Mouse (Mus musculus) stomach, embryonic 16.5 days (tissue): Measurements from ENCODE around the gene Tradd. TPM values are rescaled to one million over a fixed set of nuclear protein-coding genes. Genes with fewer than 3 reads are reported as not detected.
A peak's percentile ranks its signal among the peaks of the same experiment; 100 is the strongest.
"Not testable (repeated sequence)": the region's sequence is repeated elsewhere in the genome, so short reads cannot be mapped to it uniquely, and the experiment has no call there.

Source experiments
- ATAC-seq: fragments of 200-750 bp; cut with Nextera tagmentation; 2 replicates; pipeline ENCODE4 v1.8.0; 2017; ENCODE audit warnings: moderate number of reproducible peaks, moderate TSS enrichment; ENCODE audit not compliant: insufficient read depth, low FRiP score
- H3K27ac ChIP-seq: fragments of 300-500 bp; sonication (generic); 2 replicates; pipeline ENCODE4 v1.5.1; 2014; ENCODE audit warnings: low read length
- H3K27me3 ChIP-seq: fragments of 300-500 bp; sonication (generic); 2 replicates; pipeline ENCODE4 v1.6.1; 2014; ENCODE audit warnings: low read length, control low read depth, mixed read lengths; ENCODE audit not compliant: control insufficient read depth, insufficient read depth
- H3K36me3 ChIP-seq: fragments of 300-500 bp; sonication (generic); 2 replicates; pipeline ENCODE4 v1.6.1; 2014; ENCODE audit warnings: low read length; ENCODE audit not compliant: control insufficient read depth, insufficient read depth
- H3K4me1 ChIP-seq: fragments of 300-500 bp; sonication (generic); 2 replicates; pipeline ENCODE4 v1.6.1; 2014; ENCODE audit warnings: low read length, control low read depth, mixed read lengths; ENCODE audit not compliant: control insufficient read depth, insufficient read depth
- H3K4me2 ChIP-seq: fragments of 300-500 bp; sonication (generic); 2 replicates; pipeline ENCODE4 v1.6.1; 2014; ENCODE audit warnings: low read depth, low read length, mixed read lengths
- H3K4me3 ChIP-seq: fragments of 300-500 bp; sonication (generic); replicated peaks from 2 replicates; pipeline ENCODE4 v1.5.1; 2014; ENCODE audit warnings: mild to moderate bottlenecking, low read length
- H3K9ac ChIP-seq: fragments of 300-500 bp; sonication (generic); 2 replicates; pipeline ENCODE4 v1.6.1; 2014; ENCODE audit warnings: low read length
- H3K9me3 ChIP-seq: fragments of 300-500 bp; sonication (generic); replicated peaks from 2 replicates; pipeline ENCODE4 v1.6.1; 2016; ENCODE audit warnings: low read length, control low read depth; ENCODE audit not compliant: control insufficient read depth
- WGBS: fragments of 180-500 bp; shearing (Covaris S2); extraction: QIAGEN DNeasy Blood & Tissue Kit; methylation state at CpG from one replicate; pipeline ENCODE4 v1.1.7; 2014; 5-methylcytosine and 5-hydroxymethylcytosine counted together
- polyA plus RNA-seq: library from polyadenylated mRNA; unstranded; fragments of >200 nt; fragmentation: Nextera tagmentation; extraction: Ambion mirVana; gene quantifications from 2 replicates; pipeline ENCODE4 v1.2.1, GENCODE M21; 2015

Gene Tradd
- polyA plus RNA-seq, 1 experiment from 2014 or later: 32.9 TPM

DNA sequence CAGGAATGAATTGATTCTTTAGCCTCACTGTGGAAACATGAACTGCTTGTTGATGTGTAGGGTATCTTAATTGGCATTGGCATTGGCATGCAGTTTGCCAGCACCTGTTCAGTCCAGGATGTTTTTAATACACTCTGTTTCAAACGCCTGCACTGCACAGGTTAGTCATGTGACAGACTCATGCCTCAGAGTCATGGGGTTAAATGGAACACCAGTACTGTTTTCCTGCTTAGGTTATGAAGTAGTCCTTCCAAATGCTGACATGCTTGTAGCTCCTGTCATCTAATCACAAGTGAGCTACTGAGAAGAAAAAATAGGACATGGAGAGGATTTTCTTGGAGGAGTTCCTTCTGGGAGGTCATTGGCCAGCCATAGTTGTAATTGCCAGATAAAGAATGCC lies 29.2 kb downstream of the Tradd start:
- no peak overlapping the region for H3K9ac ChIP-seq
- H3K27me3 ChIP-seq: no peaks in the 10 kb centered on the region
- H3K27ac ChIP-seq: no peak overlapping the region
- H3K4me2 ChIP-seq: no peak overlapping the region
- no peaks in the 10 kb centered on the region for H3K36me3 ChIP-seq
- ATAC-seq: no peak
- 0 out of 2 replicates have a peak, but pooled peaks cover 3% of the 10 kb centered on the region for H3K4me1 ChIP-seq
- 76% methylated on average over 1 of the region's 1 CpGs for WGBS
- H3K4me3 ChIP-seq: no peak overlapping the region
- H3K9me3 ChIP-seq: no peaks in the 10 kb centered on the region

DNA sequence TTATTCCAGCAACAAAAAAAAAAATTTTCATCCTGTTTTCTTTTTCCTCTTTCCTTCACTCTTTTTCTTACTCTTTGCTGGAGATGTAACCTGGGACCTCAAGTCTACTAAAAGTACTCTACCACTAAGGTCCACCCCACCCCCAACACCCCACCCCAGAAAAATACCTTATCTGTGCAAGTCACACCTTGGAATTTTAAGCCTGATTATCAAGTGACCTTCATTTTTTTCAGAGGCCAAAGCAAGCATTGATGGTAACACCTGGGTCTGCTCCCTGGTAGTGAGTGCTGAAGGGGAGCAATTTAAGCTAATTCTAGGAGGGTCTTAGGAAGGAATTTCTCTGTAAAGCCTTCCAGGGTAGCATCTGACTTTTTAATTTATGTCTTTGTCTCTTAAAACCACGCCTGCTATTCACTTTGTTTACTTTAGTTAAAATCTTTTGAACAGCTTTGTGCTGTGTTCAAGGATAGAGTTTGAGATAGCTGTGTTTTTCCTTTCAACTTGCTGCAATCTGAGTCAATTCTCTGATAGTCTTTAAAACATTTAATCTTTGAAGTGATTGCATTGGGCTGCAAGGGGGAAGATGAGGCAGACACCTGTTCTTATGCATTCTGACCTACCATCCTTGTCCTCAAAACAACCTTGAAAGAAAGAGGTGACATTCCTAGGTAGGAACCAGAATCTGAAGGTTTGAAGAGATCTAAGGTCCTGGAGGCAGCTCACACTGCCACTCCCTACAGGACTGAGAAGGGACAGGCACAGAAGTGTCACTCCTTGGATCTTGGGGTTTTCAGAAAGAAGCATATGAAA lies 31.1 kb downstream of the Tradd start:
- ATAC-seq: no peak
- no peak overlapping the region for H3K27ac ChIP-seq
- 0 out of 2 replicates have a peak, but pooled peaks cover 3% of the 10 kb centered on the region for H3K4me1 ChIP-seq
- H3K4me3 ChIP-seq: no peak overlapping the region
- 17% methylated on average over 1 of the region's 1 CpGs for WGBS
- H3K4me2 ChIP-seq: no peak overlapping the region
- H3K27me3 ChIP-seq: no peaks in the 10 kb centered on the region
- no peak overlapping the region for H3K9ac ChIP-seq
- H3K36me3 ChIP-seq: no peaks in the 10 kb centered on the region
- no peaks in the 10 kb centered on the region for H3K9me3 ChIP-seq

- H3K36me3 ChIP-seq, H3K9ac ChIP-seq, H3K4me2 ChIP-seq, H3K4me1 ChIP-seq, H3K4me3 ChIP-seq, ATAC-seq, H3K27ac ChIP-seq, H3K27me3 ChIP-seq, H3K9me3 ChIP-seq: not testable (repeated sequence)
- WGBS: 91% methylated on average over 4 of the region's 4 CpGs
Measured at GRCm38 (mm10) chr8:105232321-105232693, 32.1 kb downstream of the Tradd start.

DNA sequence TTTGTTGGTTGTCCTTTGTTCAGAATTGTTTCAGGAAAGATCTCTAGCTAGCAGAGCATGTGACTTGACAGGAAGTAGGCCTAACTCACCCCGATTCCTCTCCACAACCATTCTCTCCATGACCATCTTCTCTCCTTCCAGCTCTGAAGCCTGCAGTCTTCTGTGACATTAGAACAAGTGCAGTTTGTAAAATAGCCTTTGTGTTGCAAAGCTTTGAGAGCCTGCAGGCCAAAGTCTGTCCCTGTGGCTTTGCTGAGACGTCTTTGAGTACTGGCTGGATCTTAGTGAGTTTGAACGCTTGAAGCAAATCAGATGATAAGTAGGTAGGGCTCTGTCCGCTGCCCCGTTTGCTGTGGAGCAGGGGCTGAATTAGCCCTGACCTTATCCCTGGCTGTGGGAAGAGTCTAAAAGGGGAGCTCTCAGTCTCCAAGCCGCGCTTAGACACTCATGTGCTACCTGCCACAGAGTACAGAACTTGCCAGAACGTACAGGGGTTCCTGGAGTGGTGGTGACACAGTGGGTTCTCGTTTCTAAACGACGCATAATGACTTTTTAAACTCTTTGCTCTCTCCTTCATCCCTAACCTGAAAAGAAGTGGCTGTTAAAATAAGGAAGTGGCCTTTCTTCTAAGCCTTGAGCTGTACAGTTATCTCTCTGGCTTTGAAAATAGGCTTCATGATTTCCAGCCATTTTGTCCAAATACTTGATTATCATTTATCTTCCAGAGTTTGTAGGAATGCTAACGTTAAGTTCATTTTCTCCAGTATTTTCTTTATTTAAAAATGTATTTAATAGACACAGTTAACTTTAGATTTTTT lies 32.7 kb downstream of the Tradd start:
- Histone ChIP-seq H3K4me3 (no peak overlapping the region), H3K4me2 (no peak overlapping the region), H3K4me1 (0 out of 2 replicates have a peak, but pooled peaks cover 9% of the 10 kb centered on the region), H3K9ac (no peak overlapping the region), H3K27me3 (no peaks in the 10 kb centered on the region), H3K27ac (no peak overlapping the region), H3K36me3 (no peaks in the 10 kb centered on the region), H3K9me3 (no peaks in the 10 kb centered on the region)
- ATAC-seq: no peak
- WGBS: 77% methylated on average over 12 of the region's 12 CpGs

DNA sequence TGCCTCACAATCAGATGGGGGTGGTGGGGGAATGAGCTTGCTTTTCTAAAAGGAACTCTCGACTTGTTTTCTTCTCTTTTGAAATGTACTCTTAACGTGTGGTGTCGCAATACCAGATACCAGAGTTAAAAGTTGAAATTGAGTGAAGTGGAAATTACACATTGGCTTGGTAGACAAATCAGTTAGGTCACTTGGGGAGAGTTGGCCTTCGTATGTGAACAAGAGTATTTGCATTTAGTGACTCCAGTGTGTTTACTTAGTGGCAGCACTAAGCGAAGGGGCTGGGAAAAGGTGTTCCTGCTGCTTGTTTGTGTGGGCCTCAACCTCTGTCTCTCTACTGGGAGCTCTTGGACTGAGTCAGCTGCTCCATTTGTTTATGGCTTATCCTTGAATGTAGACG lies 38.5 kb downstream of the Tradd start:
- H3K4me2 ChIP-seq: peak overlapping the region; percentile 62
- peaks cover 21% of the 10 kb centered on the region for H3K4me1 ChIP-seq
- no peaks in the 10 kb centered on the region for H3K36me3 ChIP-seq
- 10% methylated on average over 6 of the region's 6 CpGs for WGBS
- H3K27ac ChIP-seq: peak overlapping the region; percentile 90
- H3K9ac ChIP-seq: peak overlapping the region; percentile 92
- H3K9me3 ChIP-seq: no peaks in the 10 kb centered on the region
- H3K4me3 ChIP-seq: peak overlapping the region; percentile 97
- peak; percentile 25; the same call in 1 of the 2 replicates for ATAC-seq
- no peaks in the 10 kb centered on the region for H3K27me3 ChIP-seq

DNA sequence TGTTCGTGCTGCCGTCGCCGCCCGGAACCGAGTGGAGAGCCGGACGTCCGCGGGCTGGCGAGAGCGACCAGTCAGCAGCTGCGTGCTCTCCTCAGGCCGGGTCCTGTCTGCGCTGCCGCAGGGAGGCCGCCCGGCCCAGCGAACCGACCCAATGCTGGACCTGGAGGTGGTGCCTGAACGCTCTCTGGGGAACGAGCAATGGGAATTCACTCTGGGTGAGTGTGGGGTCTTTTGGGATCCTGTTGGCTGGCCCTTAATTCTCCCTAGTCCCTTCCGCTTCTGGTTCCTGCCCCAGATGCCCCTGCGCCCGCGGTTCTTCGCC lies 39.2 kb downstream of the Tradd start:
- H3K36me3 ChIP-seq: no peaks in the 10 kb centered on the region
- H3K9ac ChIP-seq: peak overlapping the region; percentile 92
- H3K27me3 ChIP-seq: no peaks in the 10 kb centered on the region
- no peak for ATAC-seq
- no peaks in the 10 kb centered on the region for H3K9me3 ChIP-seq
- H3K4me1 ChIP-seq: peaks cover 21% of the 10 kb centered on the region
- peak overlapping the region; percentile 62 for H3K4me2 ChIP-seq
- peak overlapping the region; percentile 90 for H3K27ac ChIP-seq
- H3K4me3 ChIP-seq: peak overlapping the region; percentile 97
- 1% methylated on average over 27 of the region's 27 CpGs for WGBS

GRCm38 (mm10) chr8:105224413-105225271 lies 39.8 kb downstream of the Tradd start, which contains the start of gene D230025D16Rik:
Gene D230025D16Rik (plus strand): TSS chr8:105225145.
- H3K9me3 ChIP-seq: no peaks in the 10 kb centered on the region
- H3K27ac ChIP-seq: peak within 1 kb of the TSS; percentile 90
- H3K4me3 ChIP-seq: peak within 1 kb of the TSS; percentile 97
- H3K36me3 ChIP-seq: no peaks in the 10 kb centered on the region
- WGBS: 3% methylated on average over 34 of the region's 34 CpGs
- H3K9ac ChIP-seq: peak within 1 kb of the TSS; percentile 92
- ATAC-seq: peak; percentile 92
- peak within 1 kb of the TSS; percentile 62 for H3K4me2 ChIP-seq
- H3K27me3 ChIP-seq: no peaks in the 10 kb centered on the region
- peaks cover 21% of the 10 kb centered on the region for H3K4me1 ChIP-seq

DNA sequence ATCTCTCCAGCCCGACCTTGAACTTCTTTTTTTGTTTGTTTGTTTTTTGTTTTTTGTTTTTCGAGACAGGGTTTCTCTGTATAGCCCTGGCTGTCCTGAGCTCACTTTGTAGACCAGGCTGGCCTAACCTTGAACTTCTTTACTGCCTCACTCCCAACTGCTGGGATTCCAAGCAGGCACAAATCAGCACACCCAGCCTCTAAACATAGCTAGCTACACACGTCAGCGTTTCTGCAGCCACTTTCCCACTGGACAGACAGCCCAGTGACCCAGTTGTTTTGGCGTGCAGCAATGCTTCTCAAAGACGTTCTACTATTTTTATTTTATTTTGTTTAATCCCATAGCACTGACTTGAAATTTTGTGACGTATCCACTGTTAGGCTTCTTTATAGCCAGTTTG lies 40.6 kb downstream of the Tradd start:
- no peaks in the 10 kb centered on the region for H3K36me3 ChIP-seq
- no peak for ATAC-seq
- whole genome bisulfite sequencing: 80% methylated on average over 7 of the region's 7 CpGs
- no peaks in the 10 kb centered on the region for H3K27me3 ChIP-seq
- no peak overlapping the region; the same call in 1 of the 2 replicates for H3K4me2 ChIP-seq
- H3K9ac ChIP-seq: no peak overlapping the region
- H3K4me3 ChIP-seq: no peak overlapping the region
- H3K27ac ChIP-seq: peak overlapping the region; percentile 77; the same call in 1 of the 2 replicates
- no peaks in the 10 kb centered on the region for H3K9me3 ChIP-seq
- peaks cover 21% of the 10 kb centered on the region for H3K4me1 ChIP-seq
